Mouse (Mus musculus) brown adipose tissue, adult 24 weeks (tissue): ENCODE measurements around the gene Acaa1b. TPM values are rescaled to one million over a fixed set of nuclear protein-coding genes. Genes with fewer than 3 reads are reported as not detected.

ENCODE experiments used
- H3K27ac ChIP-seq: fragments of 200-500 bp; replicated peaks from 2 replicates; pipeline ENCODE4 v1.5.1; 2012; ENCODE audit warnings: low read depth, mild to moderate bottlenecking, low read length
- H3K4me1 ChIP-seq: fragments of 200-500 bp; 2 replicates; pipeline ENCODE4 v1.6.1; 2012; ENCODE audit warnings: low read length, mixed read lengths; ENCODE audit not compliant: control insufficient read depth, insufficient read depth, insufficient read length
- H3K4me3 ChIP-seq: fragments of 200-500 bp; 2 replicates; pipeline ENCODE4 v1.5.1; 2012; ENCODE audit warnings: low read depth, mild to moderate bottlenecking, low read length, moderate library complexity; ENCODE audit not compliant: insufficient read depth
- polyA plus RNA-seq: library from polyadenylated mRNA; stranded (reverse); fragments of >200 nt; gene quantifications from 2 replicates; pipeline ENCODE4 v1.2.4, GENCODE M21; 2012; ENCODE audit not compliant: missing spikeins, insufficient read depth, insufficient read length

Acaa1b gene
- 25.2 and 31.9 TPM in 2 replicates for polyA plus RNA-seq

GRCm38 (mm10) chr9:119156278-119157201, at the start of gene Acaa1b:
TSS of gene Acaa1b (minus strand) at chr9:119157093.
- Histone ChIP-seq H3K4me1 (peaks cover 9% of the 10 kb centered on the region), H3K4me3 (peak within 1 kb of the TSS; percentile 69), H3K27ac (no peak within 1 kb of the TSS)

DNA sequence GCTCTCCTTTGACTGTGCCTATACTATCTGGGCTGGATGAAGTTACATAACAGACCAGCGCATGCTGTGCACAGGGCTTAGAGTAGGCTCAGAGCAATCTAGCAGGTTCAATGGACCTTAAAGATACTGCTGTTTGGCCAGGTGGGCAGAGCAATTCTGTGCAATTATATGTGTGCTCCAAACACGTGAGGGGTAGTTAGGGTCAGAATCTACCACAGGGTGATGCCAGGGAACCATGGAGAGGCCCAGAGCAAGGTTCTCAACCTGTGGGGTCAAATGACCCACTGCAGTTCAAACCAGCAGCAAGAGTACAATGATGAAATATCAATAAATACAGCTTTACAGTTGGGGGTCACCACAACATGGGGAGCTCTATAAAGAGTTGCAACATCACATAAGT, 49.8 kb upstream of the Acaa1b start:
- no peaks in the 10 kb centered on the region for H3K4me1 ChIP-seq
- H3K4me3 ChIP-seq: no peak overlapping the region
- no peak overlapping the region for H3K27ac ChIP-seq

GRCm38 (mm10) chr9:119205756-119206155, 48.9 kb upstream of the Acaa1b start:
- Histone ChIP-seq H3K4me1 (no peaks in the 10 kb centered on the region), H3K27ac (no peak overlapping the region), H3K4me3 (no peak overlapping the region)

DNA sequence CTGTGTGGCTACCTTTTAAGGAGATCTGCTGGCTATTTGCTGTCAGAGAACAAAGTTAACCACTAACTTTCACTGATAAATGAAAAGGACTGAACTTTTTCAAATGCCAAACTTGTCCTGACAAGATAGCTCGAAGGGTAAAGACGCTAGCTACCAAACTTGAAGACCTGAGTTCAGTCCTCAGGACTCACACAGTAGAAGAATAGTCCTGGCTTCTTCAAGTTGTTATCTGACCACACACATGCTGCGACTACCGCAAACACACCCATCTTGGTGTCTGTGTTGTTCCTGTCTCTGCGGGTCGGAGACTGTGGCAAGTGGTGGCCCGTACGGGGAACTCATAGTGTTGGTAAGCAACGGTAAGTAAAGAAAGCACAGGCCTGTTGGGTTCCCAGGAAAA, 46.7 kb upstream of the Acaa1b start:
- no peak overlapping the region for H3K27ac ChIP-seq
- H3K4me3 ChIP-seq: no peak overlapping the region
- H3K4me1 ChIP-seq: no peaks in the 10 kb centered on the region; the same call in none of the 2 replicates

DNA sequence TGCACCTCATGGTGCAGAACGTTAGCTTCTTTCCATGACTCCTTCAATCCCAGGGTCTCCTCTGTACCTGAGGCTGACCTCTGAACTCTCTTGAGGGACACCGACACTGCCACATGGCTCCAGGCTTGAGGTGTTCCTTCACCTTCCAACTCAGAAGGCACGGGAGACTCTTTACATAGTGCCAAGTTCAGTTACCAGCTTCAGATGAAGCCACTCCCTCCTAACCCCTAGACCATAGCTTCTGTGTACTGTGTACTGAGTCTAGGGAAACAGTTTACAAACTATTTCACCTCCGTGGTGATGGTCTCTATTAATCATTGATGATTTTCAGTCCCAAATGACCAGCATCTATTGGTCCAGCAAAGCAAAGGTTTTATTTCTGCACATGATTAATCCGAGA, 44.8 kb upstream of the Acaa1b start:
- Histone ChIP-seq H3K27ac (no peak overlapping the region), H3K4me3 (no peak overlapping the region), H3K4me1 (no peaks in the 10 kb centered on the region; the same call in none of the 2 replicates)

DNA sequence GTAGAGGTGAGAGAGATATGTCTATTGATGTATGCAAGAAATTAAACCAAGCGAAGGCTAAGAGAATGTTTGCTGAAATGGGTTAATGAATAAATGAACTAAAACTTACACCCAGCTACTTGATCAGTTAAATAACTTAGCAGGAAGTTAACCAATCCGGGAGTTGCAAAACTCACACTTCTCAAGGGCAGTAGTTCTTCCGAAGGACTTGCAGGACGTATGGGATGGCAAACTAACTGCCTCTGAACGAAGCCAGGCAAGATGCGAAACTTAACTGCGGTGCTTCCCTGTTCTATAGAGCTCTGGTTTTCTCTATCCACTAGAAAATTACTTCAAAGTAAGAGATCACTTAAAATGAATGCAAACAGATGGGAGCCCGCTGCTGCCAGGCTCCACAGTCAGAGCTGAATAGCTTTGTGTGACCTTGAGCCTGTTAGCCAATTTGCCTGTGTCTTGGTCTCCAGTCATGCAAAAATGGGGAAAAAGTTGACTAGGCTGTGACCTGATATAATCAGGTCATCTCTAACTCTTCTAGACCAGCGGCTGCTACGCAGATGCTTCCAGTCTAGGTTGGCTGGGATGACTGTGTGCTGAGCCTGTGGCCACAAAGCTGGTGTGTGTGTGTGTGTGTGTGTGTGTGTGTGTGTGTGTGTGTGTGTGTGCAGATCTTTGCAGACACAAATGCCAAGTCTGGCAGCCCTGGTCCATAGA, 42.4 kb upstream of the Acaa1b start:
- no peaks in the 10 kb centered on the region; the same call in none of the 2 replicates for H3K4me1 ChIP-seq
- peak overlapping the region; percentile 63 for H3K27ac ChIP-seq
- H3K4me3 ChIP-seq: no peak overlapping the region

DNA sequence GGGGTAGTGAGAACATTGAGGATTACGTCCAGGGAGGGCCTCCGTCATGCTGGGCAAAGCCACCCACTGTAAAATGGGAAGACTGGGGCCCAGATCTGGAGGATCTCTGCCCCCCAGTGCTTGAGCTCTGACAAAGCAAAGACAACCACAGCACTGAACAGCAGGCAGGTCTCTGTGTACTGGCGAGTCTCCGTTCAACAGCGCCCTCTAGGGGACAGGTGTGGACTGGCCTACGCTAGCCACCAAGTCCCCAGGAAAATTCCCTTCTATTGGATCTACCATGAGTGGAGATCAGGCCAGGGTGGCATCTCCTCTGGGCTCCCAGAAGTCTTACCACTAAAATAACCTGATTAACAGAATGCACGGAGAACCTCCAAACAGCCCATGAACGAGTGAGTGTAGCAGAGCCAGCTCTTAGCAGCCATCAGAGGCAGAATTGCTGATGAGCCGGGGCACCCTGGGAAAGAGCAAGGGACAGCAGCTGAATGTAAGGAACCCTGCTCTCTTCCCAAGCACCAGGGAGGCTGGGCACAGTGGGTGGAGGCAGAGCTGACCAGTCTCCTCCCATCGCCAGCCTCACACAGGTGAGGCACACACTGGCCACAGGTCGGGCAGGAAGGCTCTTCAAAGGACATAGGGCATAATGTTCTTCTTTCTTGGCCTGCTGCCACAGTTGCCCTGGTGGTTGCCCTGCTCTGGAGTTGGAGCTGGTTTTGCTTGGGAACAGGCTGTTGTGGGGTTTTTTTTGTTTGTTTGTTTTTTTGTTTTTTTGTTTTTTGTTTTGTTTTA, 35.5 kb upstream of the Acaa1b start:
- Histone ChIP-seq H3K27ac (no peak overlapping the region), H3K4me1 (no peaks in the 10 kb centered on the region), H3K4me3 (no peak overlapping the region)

GRCm38 (mm10) chr9:119181241-119181728, 24.4 kb upstream of the Acaa1b start:
- H3K4me1 ChIP-seq: peaks cover 7% of the 10 kb centered on the region
- no peak overlapping the region for H3K4me3 ChIP-seq
- peak overlapping the region; percentile 8; the same call in 1 of the 2 replicates for H3K27ac ChIP-seq

DNA sequence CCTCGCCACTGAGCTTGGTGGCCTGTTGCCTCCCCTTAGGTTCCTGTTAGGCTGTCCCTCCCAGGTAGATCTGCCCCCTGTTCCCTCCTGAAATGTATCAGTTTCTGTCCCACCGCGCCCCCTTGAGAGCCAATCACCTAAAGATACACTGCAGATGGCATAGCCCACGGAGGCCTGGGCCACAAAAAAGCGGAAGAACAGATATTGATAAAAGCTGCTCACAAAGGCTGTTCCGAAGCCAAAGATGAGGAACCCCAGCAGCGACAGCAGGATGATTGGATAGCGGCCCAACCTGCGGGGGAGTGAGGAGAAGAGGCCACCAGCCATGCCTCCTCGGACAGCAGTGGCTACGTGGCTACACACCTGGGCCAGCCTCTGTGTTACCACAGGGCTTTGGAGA, 22.4 kb upstream of the Acaa1b start:
- Histone ChIP-seq H3K4me1 (peaks cover 7% of the 10 kb centered on the region), H3K27ac (no peak overlapping the region), H3K4me3 (no peak overlapping the region)

DNA sequence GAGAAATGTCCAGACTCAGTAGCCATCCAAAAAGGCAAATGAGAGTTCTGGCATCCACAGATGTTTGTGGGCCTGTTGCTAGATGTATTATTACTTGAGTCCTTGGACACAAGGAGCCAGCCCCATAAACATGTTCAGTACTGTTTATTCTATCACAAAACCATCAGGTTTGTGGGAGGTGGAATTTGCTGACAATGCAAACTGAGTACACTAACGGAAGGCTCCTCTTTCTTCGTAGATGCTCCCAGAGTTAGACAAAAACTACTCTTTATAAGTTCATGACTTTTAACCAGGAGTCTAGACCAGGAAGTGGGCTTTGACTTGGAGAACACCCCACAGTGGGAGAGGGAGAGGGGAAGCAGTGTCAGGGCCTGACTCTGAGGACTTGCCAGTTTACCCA, 10.7 kb upstream of the Acaa1b start:
- H3K4me3 ChIP-seq: no peak overlapping the region
- peaks cover 10% of the 10 kb centered on the region for H3K4me1 ChIP-seq
- H3K27ac ChIP-seq: no peak overlapping the region

DNA sequence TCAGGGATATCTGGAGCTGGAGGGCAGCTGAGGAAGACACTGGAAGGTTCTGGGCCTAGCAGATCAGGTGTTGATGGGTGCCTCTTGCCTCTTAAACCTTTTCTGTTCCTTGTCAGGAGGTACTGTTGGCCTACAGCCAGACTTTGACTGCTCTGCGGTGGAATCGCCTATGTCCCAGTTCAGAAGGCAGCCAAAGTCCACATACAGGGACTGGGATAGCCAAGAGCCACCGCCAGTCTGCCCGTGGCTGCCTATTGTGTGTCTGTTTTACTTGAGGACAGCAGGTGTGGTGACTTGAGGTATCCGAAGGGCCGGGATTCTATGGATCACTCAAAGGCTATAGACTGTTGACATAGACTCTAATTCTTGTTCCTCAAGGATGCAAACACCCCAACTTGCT, 8.7 kb upstream of the Acaa1b start:
- Histone ChIP-seq H3K27ac (peak overlapping the region; percentile 85), H3K4me3 (no peak overlapping the region)

GRCm38 (mm10) chr9:119164743-119165142, 7.8 kb upstream of the Acaa1b start:
- peak overlapping the region; percentile 85 for H3K27ac ChIP-seq
- peaks cover 17% of the 10 kb centered on the region for H3K4me1 ChIP-seq
- H3K4me3 ChIP-seq: no peak overlapping the region

More for the DNA sequence above, 8.7 kb upstream of the Acaa1b start:
- H3K4me1 ChIP-seq: peaks cover 15% of the 10 kb centered on the region

GRCm38 (mm10) chr9:119160689-119161088, 3.8 kb upstream of the Acaa1b start:
- H3K27ac ChIP-seq: peak overlapping the region; percentile 70
- H3K4me3 ChIP-seq: no peak overlapping the region
- peaks cover 17% of the 10 kb centered on the region for H3K4me1 ChIP-seq

GRCm38 (mm10) chr9:119158861-119159260, 2.0 kb upstream of the Acaa1b start, which contains the start of gene Gm47289:
TSS of gene Gm47289 (plus strand) at chr9:119159161.
- no peak within 1 kb of the TSS for H3K4me3 ChIP-seq
- no peak within 1 kb of the TSS for H3K27ac ChIP-seq
- peaks cover 9% of the 10 kb centered on the region for H3K4me1 ChIP-seq
